Mouse (Mus musculus): ENCODE results near the gene Ccin.

GRCm38 (mm10) chr4:44028303-44029135 is 45.2 kb downstream of the Ccin start:
- TF ChIP-seq CTCF (IDR thresholded peaks at IDR 0.05) = no peak
- TF ChIP-seq EP300 (IDR thresholded peaks at IDR 0.05) = no peak
